Mouse (Mus musculus) embryonic stem cell, embryonic (primary cell): ENCODE results near the gene Slfn4.

Experiments
- CTCF ChIA-PET, 4 experiments: fragments of 300-600 bp in 2 of 4; fragments of 350-600 bp in 2 of 4; sonication (Branson Sonifier 250); formaldehyde crosslinking; loops; one replicate each; lab custom pipeline; 2022; ENCODE audit warnings: inconsistent platforms in 2 of 4; lab: Charles Lee
- POLR2A ChIA-PET, 4 experiments: fragments of 300-600 bp in 2 of 4; fragments of 350-600 bp in 2 of 4; sonication (Branson Sonifier 250); formaldehyde crosslinking; loops; one replicate each; lab custom pipeline; 2022; ENCODE audit warnings: antibody characterized with exemption in 4 of 4, inconsistent platforms in 1 of 4; lab: Charles Lee

The Slfn4 gene

DNA sequence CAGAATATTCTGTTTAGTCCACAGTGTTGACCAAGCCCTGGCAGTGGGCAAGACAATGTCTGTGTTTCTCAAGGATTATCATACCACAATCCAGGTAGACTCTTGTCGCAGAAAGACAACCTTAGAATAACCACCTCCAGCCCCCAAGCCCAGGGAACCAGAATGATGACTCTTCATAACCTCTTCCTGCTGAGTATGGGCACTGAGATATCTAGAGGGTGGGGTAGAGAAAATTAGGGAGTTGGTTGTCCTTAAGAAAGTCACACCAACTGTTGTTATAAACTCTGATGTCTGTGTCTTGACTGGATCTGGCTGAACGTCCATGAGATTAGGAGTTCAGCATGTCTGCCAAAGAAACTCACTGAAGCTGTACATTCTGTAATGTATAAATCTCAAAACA lies 63.4 kb downstream of the Slfn4 start:
- ChIA-PET CTCF (no interaction called here), POLR2A (interaction anchor here in 2 of 4 experiments (0.8 to 2.1 kb wide), 4 partner anchors 11 to 33 kb away, joined by 3 to 7 read pairs (median 6); no protein-coding TSS in a partner anchor)

DNA sequence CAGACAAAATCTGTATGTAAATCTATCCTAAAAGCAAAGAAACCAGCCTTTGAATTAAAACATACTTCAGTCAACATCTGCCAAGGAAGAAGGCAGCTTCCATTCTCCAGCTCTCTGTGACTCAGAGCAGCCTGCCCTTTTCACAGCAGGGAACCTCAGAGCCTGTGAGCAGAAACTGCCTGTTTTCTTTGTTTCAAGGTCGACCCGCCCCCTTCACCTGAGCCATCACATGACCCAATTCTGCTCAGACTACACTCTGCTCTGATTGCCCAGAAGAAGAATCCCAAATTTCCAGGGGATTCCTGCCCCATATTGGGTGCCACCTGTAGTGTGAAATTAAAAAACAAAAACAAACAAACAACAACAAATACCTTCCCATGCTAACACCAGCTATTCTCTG lies 64.8 kb downstream of the Slfn4 start:
- CTCF ChIA-PET, result interaction anchor here in 2 of 4 experiments (1.4 to 1.5 kb wide), 2 partner anchors 8 to 9 kb away, joined by 4 to 7 read pairs; no protein-coding TSS in a partner anchor
- POLR2A ChIA-PET, result interaction anchor here in 3 of 4 experiments (0.9 to 1.4 kb wide), 9 partner anchors 8 to 233 kb away, joined by 3 to 5 read pairs (median 4); partner anchors contain the start of genes Ap2b1 (in 1 of the 3) and Taf15 (in 1 of the 3)
